Mouse (Mus musculus): ENCODE data around the gene Lamtor5. TPM values are rescaled to one million over a fixed set of nuclear protein-coding genes. Genes with fewer than 3 reads are reported as not detected.

The Lamtor5 gene
- 10 to 100 TPM; 57.2 to 63.4 TPM for total RNA-seq (2021)

DNA sequence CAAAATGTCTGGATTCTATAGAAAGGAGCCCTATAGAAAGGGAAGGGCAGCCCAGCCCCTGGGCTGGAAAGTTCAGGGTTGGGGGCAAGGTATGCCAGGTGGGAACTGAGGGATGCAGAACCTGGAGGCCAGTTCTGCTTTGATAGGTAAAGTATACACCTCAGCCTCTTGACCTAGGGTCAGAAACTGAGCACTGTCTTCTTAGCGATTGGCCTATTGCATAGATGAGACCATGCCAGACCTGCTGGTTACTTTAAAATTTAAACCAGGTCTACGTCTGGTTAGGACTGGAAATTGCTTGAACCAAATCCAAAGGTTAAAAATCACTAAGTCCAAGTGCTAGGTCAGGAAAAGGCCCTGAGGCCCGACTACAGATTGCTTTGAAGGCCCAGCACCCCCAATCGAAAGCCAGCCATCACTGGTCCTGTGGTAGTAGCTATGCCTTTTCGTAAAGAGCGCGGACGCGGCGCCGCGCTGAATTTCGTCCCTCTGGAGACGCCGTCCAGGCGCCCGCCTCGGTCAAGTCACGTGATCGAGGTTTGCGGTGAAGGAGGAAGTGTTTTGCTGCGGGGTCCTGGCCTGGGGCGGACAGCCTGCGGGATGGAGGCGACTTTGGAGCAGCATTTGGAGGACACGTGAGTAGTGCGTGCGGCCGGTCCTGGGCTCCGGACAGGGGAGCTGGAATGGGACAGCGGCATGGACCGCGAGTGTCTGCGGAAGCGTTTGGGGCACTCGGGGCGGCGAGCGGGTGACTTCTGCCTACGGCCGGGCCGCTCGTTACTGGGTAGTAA, at the start of gene Lamtor5:
TSS of gene Lamtor5 (plus strand) at position 380 of the 791 bp plus-strand sequence.
- intact Hi-C loops (cut with DNase I) = loop anchor here (5.0 to 10.0 kb wide), 3 partner anchors 184 to 374 kb away; no protein-coding TSS in a partner anchor
- peak; percentile 90 to 94 for DNase-seq (ENCODE audit: extremely low spot score in 1 of 2, low spot score in 2 of 2)

DNA sequence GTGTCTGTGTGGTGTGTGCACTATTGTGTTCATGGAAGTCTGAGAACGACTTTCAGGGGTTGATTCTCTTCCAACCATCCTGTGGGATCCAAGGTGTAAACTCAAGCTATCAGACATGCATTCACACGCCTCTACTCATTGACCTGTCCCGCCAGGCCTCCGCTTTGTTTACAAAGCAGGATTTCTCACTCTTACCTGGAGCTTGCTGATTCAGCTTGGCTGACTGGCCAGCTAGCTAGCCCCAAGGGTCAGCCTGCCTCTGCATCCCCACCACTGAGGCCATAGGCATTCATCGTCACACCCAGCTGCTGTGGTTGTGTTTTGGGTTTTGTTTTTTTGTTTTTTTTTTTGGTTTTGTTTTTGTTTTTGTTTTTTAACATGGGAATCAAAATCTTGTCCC, 49.4 kb upstream of the Lamtor5 start:
- DNase-seq (ENCODE audit: extremely low spot score in 1 of 2, low spot score in 2 of 2) = no peak
- intact Hi-C loops (cut with DNase I) = no loop called here

DNA sequence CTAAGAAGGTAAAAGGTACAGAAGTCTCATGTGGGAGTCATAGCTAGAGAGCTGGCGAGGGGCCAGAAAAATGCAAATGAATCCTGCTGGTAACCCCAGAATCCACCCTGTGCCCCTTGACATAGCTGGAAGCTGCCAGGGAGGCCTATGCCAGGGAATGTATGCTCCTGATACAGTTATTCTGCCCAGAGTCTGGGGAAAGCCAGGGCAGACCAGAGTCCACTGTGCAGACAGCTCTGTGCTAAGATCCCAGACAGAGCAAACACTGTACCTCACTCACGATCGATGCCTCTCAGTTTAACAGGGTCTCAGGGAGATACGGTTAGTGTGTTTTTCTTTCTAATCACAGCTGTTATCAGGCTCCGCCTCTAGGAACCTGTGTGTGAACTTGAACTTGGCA, 48.8 kb upstream of the Lamtor5 start:
- DNase-seq (ENCODE audit: extremely low spot score in 1 of 2, low spot score in 2 of 2) = no peak
- intact Hi-C loops (cut with DNase I) = loop anchor here (5.0 to 10.0 kb wide), 2 partner anchors 125 to 232 kb away; no protein-coding TSS in a partner anchor

DNA sequence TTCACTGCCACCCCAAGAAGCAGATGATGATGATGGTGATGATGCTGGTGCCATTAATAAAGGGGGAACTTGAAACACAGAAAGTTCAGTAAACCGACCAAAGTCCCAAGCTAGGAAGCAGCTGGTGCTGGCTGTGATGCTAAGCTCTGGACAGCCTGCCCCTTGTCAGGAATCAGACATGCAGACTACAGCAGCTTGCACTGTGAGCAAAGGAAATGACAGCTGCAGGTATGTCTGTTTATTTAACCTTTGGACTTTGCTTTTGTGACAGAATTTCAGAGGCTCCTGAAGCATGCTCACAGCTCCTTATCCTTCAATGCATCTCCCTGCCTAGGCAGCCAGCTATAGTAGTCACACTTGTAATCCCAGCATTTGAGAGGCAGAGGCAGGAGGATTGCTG, 48.1 kb upstream of the Lamtor5 start, which contains the start of gene A630076J17Rik:
TSS of gene A630076J17Rik (plus strand) at position 88 of the 400 bp plus-strand sequence.
- intact Hi-C loops (cut with DNase I) = loop anchor here (5.0 to 10.0 kb wide), 2 partner anchors 124 to 232 kb away; no protein-coding TSS in a partner anchor
- no peak for DNase-seq (ENCODE audit: extremely low spot score in 1 of 2, low spot score in 2 of 2)

DNA sequence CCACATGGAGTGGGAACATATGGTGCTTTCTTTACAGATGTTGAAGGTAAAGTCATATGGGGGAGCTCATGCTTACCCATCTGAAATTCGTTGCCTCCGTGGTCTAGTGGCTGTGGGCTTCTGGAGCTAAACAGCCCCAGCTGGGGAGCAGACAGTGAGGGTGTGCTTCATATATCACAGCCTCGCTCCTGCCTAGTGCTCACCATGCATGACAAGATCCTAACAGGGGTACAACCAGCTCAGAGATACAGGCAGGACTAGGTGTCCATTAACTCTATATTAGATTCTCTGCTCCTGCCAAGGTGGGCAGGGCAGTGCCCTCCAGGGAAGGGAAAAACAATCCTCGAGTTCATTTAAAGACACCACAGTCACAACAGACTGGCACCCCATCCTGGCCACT, 47.5 kb upstream of the Lamtor5 start:
- no peak for DNase-seq (ENCODE audit: extremely low spot score in 1 of 2, low spot score in 2 of 2)
- intact Hi-C loops (cut with DNase I) = loop anchor here (5.0 to 10.0 kb wide), 2 partner anchors 124 to 231 kb away; no protein-coding TSS in a partner anchor

DNA sequence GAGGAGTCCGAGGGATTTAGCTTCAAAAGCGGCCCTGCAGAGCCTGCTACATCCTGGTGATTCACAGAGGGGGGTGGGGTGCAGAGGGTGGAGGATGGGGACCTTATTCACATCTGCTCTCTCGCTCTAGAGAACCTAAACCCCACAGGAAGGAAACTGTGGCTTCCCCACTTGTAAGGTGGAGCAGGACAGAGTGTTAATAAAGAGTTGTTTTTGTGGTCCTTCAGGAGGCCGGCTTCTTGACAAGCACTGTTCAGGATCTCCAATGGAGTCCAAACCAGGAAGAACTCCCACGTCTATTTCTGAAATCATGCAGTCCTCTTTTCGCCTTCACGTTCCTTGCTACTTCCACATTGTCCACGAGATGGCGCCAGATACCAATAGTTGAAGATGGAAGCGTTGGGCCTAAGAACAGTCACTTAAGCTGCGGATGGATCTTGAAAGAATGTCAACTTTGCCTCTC, 45.3 kb upstream of the Lamtor5 start:
- intact Hi-C loops (cut with DNase I) = loop anchor here (1.0 to 10.0 kb wide), 3 partner anchors 41 to 229 kb away; no protein-coding TSS in a partner anchor
- DNase-seq (ENCODE audit: extremely low spot score in 1 of 2, low spot score in 2 of 2) = peak; percentile 78 to 84

DNA sequence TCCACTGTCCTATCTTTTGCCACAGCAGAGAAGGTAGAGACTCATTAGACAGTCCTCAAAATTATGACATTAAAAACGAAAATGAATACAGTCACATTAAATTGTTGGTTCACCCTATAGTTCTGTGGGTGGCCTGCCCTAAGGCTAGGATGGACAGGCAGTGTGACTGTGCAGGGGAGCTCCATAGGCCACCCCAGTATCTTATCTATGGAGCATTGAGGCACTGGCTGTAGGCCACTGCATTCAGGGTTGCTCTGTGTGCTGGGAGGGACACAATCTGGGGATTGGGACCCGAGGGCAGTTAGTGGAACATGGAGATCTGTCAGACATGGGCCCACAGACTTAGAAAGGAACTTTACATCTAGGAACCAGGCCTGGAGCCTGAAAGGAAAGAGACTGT, 44.7 kb upstream of the Lamtor5 start:
- intact Hi-C loops (cut with DNase I) = loop anchor here (1.0 to 10.0 kb wide), 3 partner anchors 40 to 228 kb away; no protein-coding TSS in a partner anchor
- DNase-seq (ENCODE audit: extremely low spot score in 1 of 2, low spot score in 2 of 2) = no peak

DNA sequence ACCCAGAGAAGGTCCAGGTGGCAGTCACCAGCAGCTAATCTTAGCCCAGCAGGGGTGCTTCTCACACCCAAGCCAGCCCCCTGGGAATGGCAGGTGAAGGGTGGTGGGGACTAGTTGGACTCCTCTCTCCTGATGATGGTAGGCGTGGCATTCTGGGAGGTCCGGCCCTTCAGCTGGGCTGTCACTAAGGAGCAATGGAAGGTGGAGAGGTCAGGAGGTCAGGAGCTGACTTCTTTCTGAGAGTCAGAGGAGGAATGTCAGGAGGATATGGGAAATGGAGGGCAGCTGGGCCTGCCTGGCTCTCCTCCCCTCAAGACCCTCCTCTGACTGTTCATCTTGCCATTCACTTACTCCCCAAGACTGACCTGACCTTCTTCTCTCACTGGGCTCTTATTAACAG, 40.6 kb upstream of the Lamtor5 start:
- DNase-seq (ENCODE audit: extremely low spot score in 1 of 2, low spot score in 2 of 2) = no peak
- intact Hi-C loops (cut with DNase I) = loop anchor here (10.0 kb wide), 1 partner anchor 117 kb away; no protein-coding TSS in a partner anchor

DNA sequence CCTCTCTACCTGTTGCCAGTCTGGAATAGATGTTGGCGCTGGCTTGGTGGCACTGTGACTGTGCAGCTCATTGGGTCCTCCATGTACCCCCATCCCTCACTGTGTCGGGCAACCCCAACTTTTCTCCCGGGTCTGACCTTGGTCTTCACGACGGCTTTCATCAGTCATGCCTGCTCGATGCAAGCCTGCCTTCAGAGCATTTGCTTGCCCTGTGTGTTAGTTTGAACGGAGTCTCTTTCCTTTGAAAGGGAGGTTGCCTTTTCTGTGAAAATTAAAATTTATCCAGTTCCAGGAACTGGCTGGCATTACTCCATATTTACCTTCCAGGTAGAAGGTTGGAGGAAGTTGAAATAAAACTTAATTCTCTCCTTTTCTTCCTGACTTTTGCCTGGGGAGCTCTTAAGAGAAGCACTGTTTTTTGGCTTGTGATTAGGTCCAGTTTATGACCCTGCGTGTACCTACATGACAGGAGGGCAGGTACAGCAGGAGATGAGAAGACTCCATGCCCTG, 40.1 kb upstream of the Lamtor5 start:
- DNase-seq (ENCODE audit: extremely low spot score in 1 of 2, low spot score in 2 of 2) = no peak
- intact Hi-C loops (cut with DNase I) = loop anchor here (10.0 kb wide), 1 partner anchor 116 kb away; no protein-coding TSS in a partner anchor

DNA sequence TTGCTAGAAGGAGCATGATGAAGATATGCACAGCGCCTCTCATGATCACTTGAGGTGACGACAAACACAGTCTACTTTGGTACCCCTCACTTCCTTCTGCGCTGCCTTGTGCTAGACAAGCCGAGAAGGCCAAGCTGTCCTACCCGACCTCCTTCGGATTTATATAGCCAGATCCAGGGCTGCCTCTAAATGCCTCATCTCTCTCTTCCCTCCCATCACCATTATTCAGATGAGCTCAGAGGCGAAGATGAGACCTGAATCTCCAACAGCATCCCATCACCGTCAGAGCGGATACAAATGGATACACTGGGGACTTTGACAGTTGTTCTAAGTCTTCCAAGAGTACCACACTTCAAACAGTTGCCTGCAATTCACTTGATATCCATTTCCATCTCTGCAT, 39.1 kb upstream of the Lamtor5 start, which contains the start of gene Prok1:
TSS of gene Prok1 (minus strand) at position 101 of the 400 bp plus-strand sequence.
- DNase-seq (ENCODE audit: extremely low spot score in 1 of 2, low spot score in 2 of 2) = no peak
- intact Hi-C loops (cut with DNase I) = loop anchor here (10.0 kb wide), 1 partner anchor 115 kb away; no protein-coding TSS in a partner anchor

DNA sequence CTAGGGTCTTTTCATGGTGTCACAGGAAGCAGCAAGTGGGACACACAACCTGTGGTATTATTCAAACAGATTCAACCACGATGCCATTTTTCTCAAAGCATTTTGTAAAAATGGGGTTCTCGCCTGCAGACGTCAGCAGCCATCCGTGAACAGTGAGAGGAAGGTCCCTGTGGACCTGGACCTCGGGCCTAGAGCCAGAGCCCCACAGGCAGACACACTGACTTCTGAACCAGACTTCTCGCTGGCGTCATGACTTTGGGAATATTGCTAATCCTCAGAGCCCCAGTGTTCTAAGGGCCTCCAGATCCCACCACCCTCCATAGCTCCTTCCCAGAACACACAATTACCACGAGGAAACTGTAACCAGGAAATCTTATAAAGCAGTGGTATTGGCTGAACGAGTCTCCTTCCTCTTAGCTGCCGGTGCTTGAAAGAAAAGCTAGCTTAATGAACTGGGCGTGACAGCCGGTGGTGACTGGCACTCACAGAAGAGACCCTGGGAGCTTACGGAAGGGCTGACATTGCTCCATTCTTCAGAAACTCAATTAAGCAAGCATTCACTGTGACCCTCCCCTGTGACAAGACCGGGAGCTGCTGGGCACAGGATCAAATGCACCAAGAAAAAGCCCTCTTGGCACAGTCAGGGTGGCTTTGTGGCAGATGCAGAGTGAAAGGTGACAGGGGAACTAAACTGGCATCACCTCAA, 37.1 kb upstream of the Lamtor5 start:
- DNase-seq (ENCODE audit: extremely low spot score in 1 of 2, low spot score in 2 of 2) = no peak
- intact Hi-C loops (cut with DNase I) = no loop called here

DNA sequence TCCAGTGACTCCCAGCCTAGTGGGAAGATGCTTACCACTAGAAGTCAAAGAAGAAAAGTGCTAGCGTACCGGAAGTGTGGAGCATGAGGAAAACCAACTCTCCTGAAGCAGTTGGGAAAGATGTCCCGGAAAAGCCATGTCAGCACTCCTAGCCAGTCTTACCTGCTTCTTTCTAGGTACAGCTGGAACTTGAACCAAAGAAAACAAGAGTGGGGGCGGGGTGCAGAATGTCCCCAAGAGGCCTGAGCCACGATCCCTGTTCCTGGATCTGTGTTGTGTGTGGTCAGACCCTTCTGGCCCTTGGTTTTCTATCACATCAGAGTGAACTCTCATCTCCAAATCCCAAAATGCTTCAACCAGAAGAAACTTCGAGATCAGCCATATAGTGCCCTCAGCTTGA, 31.8 kb upstream of the Lamtor5 start:
- DNase-seq (ENCODE audit: extremely low spot score in 1 of 2, low spot score in 2 of 2) = no peak
- intact Hi-C loops (cut with DNase I) = no loop called here

DNA sequence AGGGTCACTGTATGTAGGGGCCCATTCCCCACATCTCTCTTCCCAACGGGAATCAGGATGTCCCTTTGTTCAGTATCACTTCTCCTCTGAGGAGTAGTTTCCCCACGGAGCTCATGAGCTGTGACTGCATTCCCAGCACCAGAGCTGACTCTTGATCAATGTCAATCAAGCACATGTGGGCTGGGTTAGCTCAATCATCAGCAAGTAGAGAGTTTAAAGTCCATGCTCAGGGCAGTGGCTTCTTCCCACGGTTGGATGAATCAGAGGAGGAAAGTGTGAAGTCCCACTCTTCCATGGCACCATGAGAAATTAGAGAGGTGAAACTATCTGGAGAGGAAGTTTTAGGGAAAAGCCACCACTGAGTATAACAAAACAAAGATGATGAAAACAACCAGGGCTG, 29.6 kb upstream of the Lamtor5 start:
- intact Hi-C loops (cut with DNase I) = no loop called here

DNA sequence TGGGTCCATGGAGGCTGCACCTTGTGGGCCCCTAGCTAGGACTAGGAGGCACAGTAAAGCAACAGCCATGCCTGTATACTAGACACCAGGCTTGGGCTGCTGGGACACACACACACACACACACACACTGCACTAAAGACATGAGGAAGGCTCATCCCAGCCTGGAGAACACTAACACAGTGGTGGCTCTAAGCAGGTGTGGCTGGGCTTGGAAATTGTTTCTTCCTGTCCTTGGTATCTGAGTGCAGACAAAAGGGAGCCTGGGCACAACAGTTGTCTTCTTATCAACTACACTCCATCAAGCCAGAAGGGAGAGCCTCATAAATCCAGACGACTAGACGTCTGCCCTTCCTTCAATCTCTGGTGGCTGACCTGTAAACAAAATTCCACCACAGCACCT, 28.3 kb upstream of the Lamtor5 start:
- intact Hi-C loops (cut with DNase I) = no loop called here
- no peak for DNase-seq (ENCODE audit: extremely low spot score in 1 of 2, low spot score in 2 of 2)

More for the DNA sequence above, 29.6 kb upstream of the Lamtor5 start:
- no peak for DNase-seq (ENCODE audit: extremely low spot score in 1 of 2, low spot score in 2 of 2)

DNA sequence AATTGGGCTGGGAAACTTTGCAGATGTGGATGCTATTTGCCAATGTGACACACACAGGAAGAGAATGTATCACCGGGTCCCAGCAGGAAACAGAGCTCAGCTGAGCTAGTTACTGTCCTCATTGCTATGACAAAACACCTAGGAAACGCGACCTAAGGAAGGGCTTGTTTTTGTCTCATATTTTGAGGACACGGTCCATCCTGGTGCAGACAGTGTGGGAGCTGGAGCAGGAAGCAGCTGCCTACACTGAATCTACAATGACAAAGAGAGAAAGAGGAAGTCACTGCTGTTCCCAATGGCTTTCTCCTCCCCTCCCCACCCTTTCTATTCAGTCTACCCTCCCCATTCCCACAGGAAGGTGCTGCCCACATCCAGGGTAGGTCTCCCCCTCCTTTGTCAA, 26.6 kb upstream of the Lamtor5 start:
- intact Hi-C loops (cut with DNase I) = no loop called here

DNA sequence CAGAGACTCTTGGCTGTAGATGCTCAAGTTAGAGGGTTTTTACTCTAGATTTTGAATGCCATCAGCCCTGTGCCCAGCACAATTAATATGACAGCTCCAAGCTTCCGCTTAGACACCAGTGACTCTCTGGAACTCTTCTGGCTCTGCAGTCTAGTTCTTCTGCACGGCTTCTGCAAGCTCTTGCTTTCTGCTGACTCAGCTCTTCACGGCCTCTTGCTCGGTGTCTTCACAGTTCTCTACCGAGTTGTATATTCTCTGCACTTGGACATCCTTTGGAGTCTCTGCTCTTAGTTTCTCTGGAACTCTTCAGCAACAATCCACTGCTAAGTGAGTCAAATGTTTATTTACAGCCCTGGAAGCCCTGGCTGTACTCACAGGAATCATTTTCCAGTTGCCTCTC, 24.7 kb upstream of the Lamtor5 start:
- intact Hi-C loops (cut with DNase I) = no loop called here
- no peak for DNase-seq (ENCODE audit: extremely low spot score in 1 of 2, low spot score in 2 of 2)

More for the DNA sequence above, 26.6 kb upstream of the Lamtor5 start:
- DNase-seq (ENCODE audit: extremely low spot score in 1 of 2, low spot score in 2 of 2) = no peak

DNA sequence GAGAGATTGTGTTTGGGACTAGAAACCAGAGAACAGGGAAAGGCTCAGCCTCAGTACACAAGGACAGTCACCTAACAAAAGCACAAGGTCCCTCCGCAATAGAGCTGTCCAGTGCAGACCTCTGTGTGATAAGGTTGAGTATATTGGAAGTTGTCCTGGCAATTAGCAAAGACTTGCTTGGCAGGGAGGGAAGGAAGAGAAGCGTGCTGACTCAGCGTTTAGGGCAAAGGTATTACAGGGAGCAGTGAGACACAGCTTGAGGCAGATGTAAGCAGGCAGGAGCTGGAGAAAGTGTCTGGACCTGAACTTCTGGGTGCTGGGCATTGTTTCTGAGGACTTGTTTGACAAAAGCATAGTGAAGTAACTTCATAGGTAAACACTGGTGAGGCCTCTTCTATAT, 22.7 kb upstream of the Lamtor5 start:
- DNase-seq (ENCODE audit: extremely low spot score in 1 of 2, low spot score in 2 of 2) = no peak
- intact Hi-C loops (cut with DNase I) = no loop called here

DNA sequence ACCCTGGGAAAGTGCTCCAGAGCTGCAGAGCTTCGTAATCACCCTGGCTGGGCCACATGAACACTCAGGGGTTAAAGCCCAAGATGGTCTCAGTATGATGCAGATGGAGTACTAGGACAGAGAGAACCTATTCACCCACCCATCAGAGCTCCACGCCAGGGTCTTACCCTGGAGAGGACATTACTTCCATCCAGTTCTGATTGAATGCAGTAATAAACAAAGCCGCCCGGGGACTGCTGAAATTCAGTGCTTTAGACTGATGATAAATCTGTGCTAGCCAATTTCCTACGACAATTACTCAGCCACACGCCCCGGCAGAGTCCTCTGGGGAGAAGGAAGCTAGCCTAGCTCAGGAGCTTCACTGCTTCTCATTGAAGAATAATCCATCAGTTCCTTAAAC, 21.9 kb upstream of the Lamtor5 start:
- DNase-seq (ENCODE audit: extremely low spot score in 1 of 2, low spot score in 2 of 2) = no peak
- intact Hi-C loops (cut with DNase I) = no loop called here

DNA sequence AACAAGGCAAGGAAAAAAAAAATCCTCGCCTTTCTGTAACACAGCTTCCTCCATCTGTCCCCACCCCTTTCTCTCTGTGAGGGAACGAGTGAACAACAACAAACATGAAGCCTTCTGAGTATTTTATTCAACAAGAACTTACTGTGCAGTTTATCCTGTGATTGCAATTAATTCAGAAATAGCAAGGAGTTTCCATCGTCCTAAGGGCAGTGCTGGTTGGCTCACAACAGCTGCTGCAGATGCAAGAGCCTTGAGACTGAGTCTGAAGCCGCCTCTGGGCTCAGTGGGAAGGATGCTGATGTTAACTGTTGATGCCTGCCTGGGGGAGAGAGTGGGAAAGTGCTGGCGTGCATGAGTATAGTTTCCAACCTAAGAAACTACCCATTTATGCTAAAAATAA, 20.7 kb upstream of the Lamtor5 start:
- no peak for DNase-seq (ENCODE audit: extremely low spot score in 1 of 2, low spot score in 2 of 2)
- intact Hi-C loops (cut with DNase I) = no loop called here
